Mouse (Mus musculus) kidney, adult 2 months (tissue): ENCODE measurements around the gene BC107364. TPM values are rescaled to one million over a fixed set of nuclear protein-coding genes. Genes with fewer than 3 reads are reported as not detected.
"Not testable (repeated sequence)": the region's sequence is repeated elsewhere in the genome, so short reads cannot be mapped to it uniquely, and the experiment has no call there.

ENCODE experiments used
- DNase-seq: peaks from one replicate; pipeline ENCODE4 v3.0.0; 2021
- H3K27ac ChIP-seq: fragments of 200-500 bp; 2 replicates; pipeline ENCODE4 v1.5.1; 2012; ENCODE audit warnings: low read depth, low read length, control low read depth, inconsistent platforms; ENCODE audit not compliant: insufficient read depth
- H3K27me3 ChIP-seq: fragments of 200-500 bp; replicated peaks from 2 replicates; pipeline ENCODE4 v1.6.1; 2012; ENCODE audit warnings: mild to moderate bottlenecking, moderate library complexity, low read length, inconsistent platforms; ENCODE audit not compliant: control insufficient read depth, insufficient read depth
- H3K36me3 ChIP-seq: fragments of 200-500 bp; 2 replicates; pipeline ENCODE4 v1.6.1; 2012; ENCODE audit warnings: mild to moderate bottlenecking, moderate library complexity, low read length, inconsistent platforms; ENCODE audit not compliant: control insufficient read depth, insufficient read depth
- H3K4me1 ChIP-seq: fragments of 200-500 bp; 2 replicates; pipeline ENCODE4 v1.6.1; 2011; ENCODE audit warnings: low read length; ENCODE audit not compliant: control insufficient read depth, insufficient read depth
- H3K4me3 ChIP-seq: fragments of 200-500 bp; 2 replicates; pipeline ENCODE4 v1.5.1; 2011; ENCODE audit warnings: mild to moderate bottlenecking, low read depth, low read length, control low read depth; ENCODE audit not compliant: insufficient read depth
- CTCF ChIP-seq: fragments of 200-500 bp; conservative IDR thresholded peaks from 2 replicates; pipeline ENCODE4 v1.5.1; 2011; ENCODE audit warnings: low read depth, mild to moderate bottlenecking, control low read depth, low read length, moderate library complexity, mixed read lengths; ENCODE audit not compliant: insufficient read depth, insufficient read length
- POLR2A ChIP-seq: fragments of 200-500 bp; IDR thresholded peaks from one replicate; pipeline ENCODE4 v1.6.1; 2011; ENCODE audit warnings: low read depth, low read length, control low read depth
- WGBS: fragments of 180-500 bp; shearing (Covaris S2); methylation state at CpG from one replicate; pipeline ENCODE4 v1.1.7; 2018; 5-methylcytosine and 5-hydroxymethylcytosine counted together
- polyA plus RNA-seq: library from polyadenylated mRNA; depleted of rRNA; stranded (reverse); fragments of >200 nt; gene quantifications from 2 replicates; pipeline ENCODE4 v1.2.3, GENCODE M21; 2012

The BC107364 gene
- polyA plus RNA-seq, 1 experiment = 0.14 TPM

- no CpG with 5 or more reads among the region's 68 CpGs for WGBS
- H3K27ac ChIP-seq = not testable (repeated sequence)
Observed at GRCm38 (mm10) chr3:96449762-96450585, 2.1 kb downstream of the BC107364 start.

DNA sequence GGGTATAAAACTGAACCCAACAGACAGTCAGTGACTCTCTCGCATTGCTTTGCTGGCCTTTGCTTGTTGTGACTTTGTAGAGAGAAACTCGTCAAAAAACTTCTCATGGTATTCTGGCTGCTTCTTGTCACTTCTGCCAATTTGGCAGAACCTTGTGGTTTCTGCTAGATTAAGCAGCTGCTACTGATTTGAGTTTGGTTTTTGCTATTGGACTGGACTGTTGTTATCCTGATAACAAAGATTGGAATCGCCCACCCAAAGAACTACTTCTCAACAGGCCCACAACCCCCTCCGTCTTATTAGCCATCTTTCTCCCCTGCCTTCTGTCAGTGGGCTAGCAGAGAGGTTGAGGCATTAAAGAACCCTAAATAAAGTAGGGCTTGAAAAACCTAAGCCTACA lies 6.7 kb downstream of the BC107364 start:
- TF ChIP-seq POLR2A (no peak), CTCF (no peak)
- H3K4me3 ChIP-seq = no peak overlapping the region
- H3K27ac ChIP-seq = no peak overlapping the region
- no peaks in the 10 kb centered on the region for H3K36me3 ChIP-seq
- WGBS = 85% methylated on average over 4 of the region's 4 CpGs
- H3K27me3 ChIP-seq = peaks cover 2% of the 10 kb centered on the region
- no peaks in the 10 kb centered on the region for H3K4me1 ChIP-seq
- DNase-seq = no peak

More at GRCm38 (mm10) chr3:96449762-96450585, 2.1 kb downstream of the BC107364 start:
- DNase-seq, H3K27me3 ChIP-seq, H3K4me3 ChIP-seq, H3K36me3 ChIP-seq, H3K4me1 ChIP-seq: not testable (repeated sequence)

GRCm38 (mm10) chr3:96440578-96440977 lies 11.5 kb downstream of the BC107364 start:
- Histone ChIP-seq H3K27me3 (peaks cover 2% of the 10 kb centered on the region), H3K4me1 (no peaks in the 10 kb centered on the region), H3K27ac (no peak overlapping the region), H3K36me3 (no peaks in the 10 kb centered on the region), H3K4me3 (no peak overlapping the region)
- TF ChIP-seq POLR2A (no peak), CTCF (peak; percentile 88)
- peak; percentile 77 for DNase-seq
- under 1% methylated on average over 13 of the region's 13 CpGs for WGBS

DNA sequence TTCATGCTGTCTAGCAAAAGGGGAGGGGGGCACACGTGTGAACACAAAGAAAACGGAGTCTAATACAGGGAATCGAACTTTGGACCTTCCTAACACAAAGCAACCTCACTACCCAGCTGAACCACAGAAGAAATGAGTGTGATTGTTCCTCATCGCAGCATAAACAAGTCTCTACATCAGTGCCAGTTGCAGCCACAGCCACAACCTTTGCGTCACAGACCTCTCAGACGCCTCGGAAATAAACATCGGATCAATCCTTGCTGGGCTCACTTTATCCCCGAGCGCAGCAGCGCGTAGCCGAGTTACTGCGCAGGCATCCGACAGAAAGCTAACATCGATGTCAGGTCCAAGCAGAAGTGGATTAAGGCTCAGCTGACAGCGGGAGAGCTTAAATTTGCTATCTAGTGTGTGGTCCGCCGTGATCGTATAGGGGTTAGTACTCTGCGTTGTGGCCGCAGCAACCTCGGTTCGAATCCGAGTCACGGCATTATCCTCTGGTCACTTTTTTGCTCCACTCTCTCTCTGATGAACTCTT lies 16.5 kb downstream of the BC107364 start:
- Histone ChIP-seq H3K4me1 (no peaks in the 10 kb centered on the region), H3K27me3 (no peaks in the 10 kb centered on the region; the same call in 1 of the 2 replicates), H3K4me3 (no peak overlapping the region), H3K36me3 (no peaks in the 10 kb centered on the region), H3K27ac (no peak overlapping the region)
- DNase-seq = no peak
- TF ChIP-seq CTCF = no peak
- TF ChIP-seq POLR2A = no peak
- 4% methylated on average over 26 of the region's 26 CpGs for WGBS

- H3K36me3 ChIP-seq = no peaks in the 10 kb centered on the region
- H3K27ac ChIP-seq = no peak overlapping the region
- H3K4me3 ChIP-seq = no peak overlapping the region
- WGBS = 40% methylated on average over 3 of the region's 3 CpGs
- H3K4me1 ChIP-seq = no peaks in the 10 kb centered on the region
- TF ChIP-seq POLR2A (no peak), CTCF (no peak)
- no peak for DNase-seq
- no peaks in the 10 kb centered on the region for H3K27me3 ChIP-seq
Observed at GRCm38 (mm10) chr3:96432207-96432606, 19.9 kb downstream of the BC107364 start.

DNA sequence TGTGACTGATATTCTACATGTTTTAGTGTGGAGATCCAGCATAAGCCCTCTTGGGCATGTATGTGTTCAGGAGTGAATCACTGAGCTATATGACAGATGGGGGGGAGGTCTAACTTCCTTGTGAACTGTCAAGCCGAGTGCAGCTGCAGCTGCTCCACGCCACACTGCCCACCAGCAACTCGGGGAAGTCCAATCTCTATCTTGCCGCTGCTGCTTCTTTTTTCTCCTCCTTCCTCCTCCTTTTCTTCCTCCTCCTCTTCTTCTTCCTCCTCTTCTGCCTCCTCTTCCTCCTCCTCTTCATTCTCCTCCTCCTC lies 22.3 kb downstream of the BC107364 start:
- WGBS = 51% methylated on average over 4 of the region's 4 CpGs
- H3K27me3 ChIP-seq = no peaks in the 10 kb centered on the region
- TF ChIP-seq CTCF (no peak), POLR2A (no peak)

DNA sequence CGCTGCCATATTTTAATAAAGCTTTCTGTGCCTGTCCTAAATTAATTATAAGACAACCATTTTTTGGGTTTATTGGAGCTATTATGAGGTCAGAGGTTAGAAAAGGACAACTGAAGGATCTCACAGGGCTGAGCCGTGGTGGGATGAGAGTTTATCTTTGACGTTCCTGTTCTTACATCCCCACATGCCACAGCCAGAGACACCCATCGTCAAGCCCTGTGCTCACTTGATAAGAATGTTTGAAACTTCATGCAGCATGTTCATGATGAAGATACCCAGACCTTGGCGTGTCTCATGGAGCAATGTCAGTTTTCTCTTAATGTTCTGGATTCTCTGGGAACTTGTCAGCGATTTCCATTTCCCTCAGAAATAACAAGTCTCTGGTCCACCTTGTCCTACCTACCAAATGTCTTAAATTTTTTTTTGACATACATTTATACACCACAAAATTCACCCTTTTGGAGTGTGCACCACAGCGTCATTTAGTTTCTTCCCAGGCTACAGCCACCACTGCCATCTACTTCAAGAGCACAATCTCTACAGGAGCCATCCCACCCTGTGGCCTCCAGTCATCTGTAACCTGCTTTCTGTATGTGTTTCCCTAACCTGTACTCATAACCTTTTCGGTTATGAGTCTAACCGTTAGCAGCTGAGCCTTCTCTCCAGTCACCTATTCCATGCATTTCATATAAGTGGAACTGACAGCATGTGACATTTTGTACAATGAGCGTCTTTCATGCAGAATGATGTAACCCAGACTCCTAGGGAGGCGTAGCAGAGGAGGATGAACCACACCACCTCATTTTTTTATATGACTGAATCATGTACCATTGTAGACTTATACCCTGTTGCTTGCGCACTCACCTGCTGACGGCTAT lies 22.9 kb downstream of the BC107364 start:
- WGBS = 89% methylated on average over 13 of the region's 13 CpGs
- Histone ChIP-seq H3K27ac (no peak overlapping the region), H3K27me3 (no peaks in the 10 kb centered on the region), H3K4me1 (no peaks in the 10 kb centered on the region), H3K4me3 (no peak overlapping the region), H3K36me3 (no peaks in the 10 kb centered on the region)
- DNase-seq = no peak
- TF ChIP-seq CTCF = no peak

More for the DNA sequence above, 22.3 kb downstream of the BC107364 start:
- Histone ChIP-seq H3K27ac (no peak overlapping the region), H3K36me3 (no peaks in the 10 kb centered on the region), H3K4me1 (no peaks in the 10 kb centered on the region), H3K4me3 (no peak overlapping the region)
- DNase-seq = no peak
